Mouse (Mus musculus) stomach, postnatal 0 days (tissue): Measurements from ENCODE around the gene A1cf.

ENCODE experiments used
- CTCF ChIP-seq: IDR thresholded peaks from 2 replicates; pipeline ENCODE4 v1.5.1; 2016; ENCODE audit warnings: antibody characterized with exemption, low read depth, mild to moderate bottlenecking, moderate library complexity
- EP300 ChIP-seq: optimal IDR thresholded peaks from 2 replicates; pipeline ENCODE3; 2016; ENCODE audit warnings: antibody characterized with exemption

- TF ChIP-seq CTCF (no peak), EP300 (no peak)
These were observed 21.4 kb downstream of the A1cf start for GRCm38 (mm10) chr19:31889988-31890387.
